Mouse (Mus musculus): ENCODE results near the gene Smu1. TPM values are rescaled to one million over a fixed set of nuclear protein-coding genes. Genes with fewer than 3 reads are reported as not detected.
"Not testable (repeated sequence)": the region's sequence is repeated elsewhere in the genome, so short reads cannot be mapped to it uniquely, and the experiment has no call there.

Gene Smu1
- 170 and 176 TPM in 2 replicates for polyA plus RNA-seq (2015; fragmentation: Nextera tagmentation; extraction: Ambion mirVana)

GRCm38 (mm10) chr4:40757780-40758420 is at the start of gene Smu1:
Smu1 (minus strand) TSS chr4:40757923.
- H3K4me1 ChIP-seq (ENCODE audit: insufficient read depth, low read length) = no peaks in the 10 kb centered on the region
- H3K27me3 ChIP-seq (ENCODE audit: insufficient read depth, low read length) = 0 out of 2 replicates have a peak, but pooled peaks cover 3% of the 10 kb centered on the region
- peak within 1 kb of the TSS; percentile 99 for H3K4me3 ChIP-seq (ENCODE audit: low read length)
- peak within 1 kb of the TSS; percentile 84 for H3K4me2 ChIP-seq (replicated peaks; ENCODE audit: low read depth, low read length)
- peak within 1 kb of the TSS; percentile 56; the same call in 1 of the 2 replicates for H3K27ac ChIP-seq (ENCODE audit: low read length)
- WGBS = under 1% methylated on average over 40 of the region's 40 CpGs
- peaks cover 19% of the 10 kb centered on the region for H3K36me3 ChIP-seq (ENCODE audit: insufficient read depth, low read length)
- ATAC-seq (ENCODE audit: low FRiP score, low TSS enrichment) = peak; percentile 97
- H3K9me3 ChIP-seq (ENCODE audit: low read length) = no peaks in the 10 kb centered on the region
- peak within 1 kb of the TSS; percentile 97 for H3K9ac ChIP-seq (replicated peaks; ENCODE audit: low read length)

DNA sequence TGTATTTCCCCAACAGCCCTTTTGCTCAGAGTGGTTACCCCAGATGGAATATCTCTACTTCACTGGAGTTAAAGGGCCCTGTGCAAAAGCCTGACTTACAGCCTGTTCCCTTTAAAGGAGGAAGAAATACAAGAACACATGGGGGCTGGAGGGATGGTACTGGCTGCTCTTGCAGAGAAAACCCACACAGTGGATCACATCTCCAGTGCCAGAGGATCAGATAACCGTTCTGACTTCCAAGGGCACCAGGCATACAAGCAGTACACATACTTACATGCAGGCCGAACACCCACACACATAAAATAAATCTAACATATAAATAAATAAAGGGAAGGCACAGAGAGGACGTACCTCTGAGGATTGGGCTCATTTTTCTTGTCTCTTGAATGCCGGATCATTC is 49.7 kb upstream of the Smu1 start:
- Histone ChIP-seq H3K9me3 (ENCODE audit: low read length) (no peaks in the 10 kb centered on the region), H3K27me3 (ENCODE audit: insufficient read depth, low read length) (no peaks in the 10 kb centered on the region), H3K36me3 (ENCODE audit: insufficient read depth, low read length) (peaks cover 40% of the 10 kb centered on the region), H3K9ac (replicated peaks; ENCODE audit: low read length) (no peak overlapping the region), H3K4me1 (ENCODE audit: insufficient read depth, low read length) (no peaks in the 10 kb centered on the region), H3K27ac (ENCODE audit: low read length) (no peak overlapping the region), H3K4me3 (ENCODE audit: low read length) (no peak overlapping the region), H3K4me2 (replicated peaks; ENCODE audit: low read depth, low read length) (no peak overlapping the region)
- 51% methylated on average over 4 of the region's 4 CpGs for WGBS
- ATAC-seq (ENCODE audit: low FRiP score, low TSS enrichment) = no peak

DNA sequence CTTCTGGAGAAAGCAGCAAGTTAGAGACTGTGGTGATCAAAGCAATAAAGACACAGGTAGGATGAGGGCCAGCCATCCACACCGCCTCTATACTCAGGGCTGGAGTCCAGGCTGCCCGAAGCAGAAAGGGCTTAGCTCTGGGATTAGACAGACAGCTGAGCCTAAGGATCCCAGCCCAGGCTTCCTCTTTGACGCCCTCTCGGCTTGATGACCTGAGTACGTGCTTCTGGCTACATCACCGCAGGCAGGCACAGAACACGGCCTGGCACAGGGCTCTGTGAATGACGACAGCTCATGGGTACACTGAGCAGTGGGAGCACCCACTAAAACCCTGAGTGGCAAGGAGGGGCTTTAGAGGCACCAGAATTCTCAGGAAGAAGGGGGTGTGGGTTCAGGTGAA is 47.7 kb upstream of the Smu1 start:
- H3K36me3 ChIP-seq (ENCODE audit: insufficient read depth, low read length) = peaks cover 30% of the 10 kb centered on the region
- no peaks in the 10 kb centered on the region for H3K9me3 ChIP-seq (ENCODE audit: low read length)
- WGBS = 90% methylated on average over 8 of the region's 8 CpGs
- H3K27ac ChIP-seq (ENCODE audit: low read length) = no peak overlapping the region
- H3K9ac ChIP-seq (replicated peaks; ENCODE audit: low read length) = no peak overlapping the region
- H3K27me3 ChIP-seq (ENCODE audit: insufficient read depth, low read length) = no peaks in the 10 kb centered on the region
- no peaks in the 10 kb centered on the region for H3K4me1 ChIP-seq (ENCODE audit: insufficient read depth, low read length)
- no peak overlapping the region for H3K4me2 ChIP-seq (replicated peaks; ENCODE audit: low read depth, low read length)
- no peak overlapping the region for H3K4me3 ChIP-seq (ENCODE audit: low read length)
- ATAC-seq (ENCODE audit: low FRiP score, low TSS enrichment) = no peak

DNA sequence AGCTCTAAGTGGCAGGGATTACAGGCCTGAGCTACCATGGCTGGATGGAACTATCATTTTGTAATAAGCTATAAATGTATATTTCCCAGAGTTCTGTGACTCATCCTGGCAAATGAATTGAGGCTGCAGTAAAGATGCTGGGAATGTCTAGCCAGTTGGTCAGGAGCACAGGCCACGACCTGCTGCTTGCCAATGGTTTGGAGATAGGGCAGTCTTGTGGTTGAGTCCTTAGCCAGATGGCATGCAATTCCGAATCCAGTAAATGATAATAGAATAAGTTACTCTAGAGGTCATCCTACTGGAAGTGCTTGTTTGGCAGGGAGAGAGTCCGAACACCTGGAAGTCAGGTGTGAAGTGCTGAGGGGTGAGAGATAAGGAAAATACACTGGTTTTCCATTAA is 45.1 kb upstream of the Smu1 start:
- H3K9ac ChIP-seq (replicated peaks; ENCODE audit: low read length) = no peak overlapping the region
- no peaks in the 10 kb centered on the region for H3K27me3 ChIP-seq (ENCODE audit: insufficient read depth, low read length)
- no peak overlapping the region for H3K27ac ChIP-seq (ENCODE audit: low read length)
- no peaks in the 10 kb centered on the region for H3K9me3 ChIP-seq (ENCODE audit: low read length)
- 91% methylated on average over 3 of the region's 3 CpGs for WGBS
- H3K4me2 ChIP-seq (replicated peaks; ENCODE audit: low read depth, low read length) = no peak overlapping the region
- peaks cover 25% of the 10 kb centered on the region for H3K36me3 ChIP-seq (ENCODE audit: insufficient read depth, low read length)
- no peaks in the 10 kb centered on the region for H3K4me1 ChIP-seq (ENCODE audit: insufficient read depth, low read length)
- H3K4me3 ChIP-seq (ENCODE audit: low read length) = no peak overlapping the region
- ATAC-seq (ENCODE audit: low FRiP score, low TSS enrichment) = no peak

DNA sequence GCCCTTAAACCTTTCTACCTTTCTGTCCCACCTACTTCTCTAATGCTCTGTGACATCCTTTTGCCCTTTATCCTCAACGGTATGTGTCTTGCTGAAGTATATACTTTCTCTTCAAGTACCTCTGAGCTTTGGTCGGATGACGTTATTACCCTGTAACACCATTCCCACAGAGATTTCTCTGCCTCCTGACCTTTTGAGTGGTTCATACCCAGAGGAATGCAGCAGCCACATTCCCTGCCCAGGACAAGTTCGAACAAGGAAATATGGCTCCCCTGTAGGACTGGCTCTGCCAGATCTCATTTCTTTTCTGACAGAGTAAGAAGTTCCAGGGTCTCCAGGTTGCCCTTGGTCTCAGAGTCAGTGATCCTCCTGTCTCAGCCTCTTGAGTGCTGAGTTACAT is 44.2 kb upstream of the Smu1 start:
- Histone ChIP-seq H3K4me2 (replicated peaks; ENCODE audit: low read depth, low read length) (no peak overlapping the region), H3K36me3 (ENCODE audit: insufficient read depth, low read length) (peaks cover 20% of the 10 kb centered on the region), H3K4me1 (ENCODE audit: insufficient read depth, low read length) (no peaks in the 10 kb centered on the region), H3K27me3 (ENCODE audit: insufficient read depth, low read length) (no peaks in the 10 kb centered on the region), H3K9ac (replicated peaks; ENCODE audit: low read length) (no peak overlapping the region), H3K27ac (ENCODE audit: low read length) (no peak overlapping the region), H3K4me3 (ENCODE audit: low read length) (no peak overlapping the region), H3K9me3 (ENCODE audit: low read length) (no peaks in the 10 kb centered on the region)
- 77% methylated on average over 4 of the region's 4 CpGs for WGBS
- no peak for ATAC-seq (ENCODE audit: low FRiP score, low TSS enrichment)

- Histone ChIP-seq H3K4me1 (ENCODE audit: insufficient read depth, low read length) (no peaks in the 10 kb centered on the region), H3K27ac (ENCODE audit: low read length) (no peak overlapping the region), H3K27me3 (ENCODE audit: insufficient read depth, low read length) (no peaks in the 10 kb centered on the region), H3K9ac (replicated peaks; ENCODE audit: low read length) (no peak overlapping the region), H3K4me2 (replicated peaks; ENCODE audit: low read depth, low read length) (no peak overlapping the region), H3K4me3 (ENCODE audit: low read length) (no peak overlapping the region), H3K9me3 (ENCODE audit: low read length) (no peaks in the 10 kb centered on the region), H3K36me3 (ENCODE audit: insufficient read depth, low read length) (peaks cover 11% of the 10 kb centered on the region; the same call in 1 of the 2 replicates)
- no peak for ATAC-seq (ENCODE audit: low FRiP score, low TSS enrichment)
- 82% methylated on average over 3 of the region's 3 CpGs for WGBS
Observed at GRCm38 (mm10) chr4:40800873-40801272, 43.1 kb upstream of the Smu1 start.

DNA sequence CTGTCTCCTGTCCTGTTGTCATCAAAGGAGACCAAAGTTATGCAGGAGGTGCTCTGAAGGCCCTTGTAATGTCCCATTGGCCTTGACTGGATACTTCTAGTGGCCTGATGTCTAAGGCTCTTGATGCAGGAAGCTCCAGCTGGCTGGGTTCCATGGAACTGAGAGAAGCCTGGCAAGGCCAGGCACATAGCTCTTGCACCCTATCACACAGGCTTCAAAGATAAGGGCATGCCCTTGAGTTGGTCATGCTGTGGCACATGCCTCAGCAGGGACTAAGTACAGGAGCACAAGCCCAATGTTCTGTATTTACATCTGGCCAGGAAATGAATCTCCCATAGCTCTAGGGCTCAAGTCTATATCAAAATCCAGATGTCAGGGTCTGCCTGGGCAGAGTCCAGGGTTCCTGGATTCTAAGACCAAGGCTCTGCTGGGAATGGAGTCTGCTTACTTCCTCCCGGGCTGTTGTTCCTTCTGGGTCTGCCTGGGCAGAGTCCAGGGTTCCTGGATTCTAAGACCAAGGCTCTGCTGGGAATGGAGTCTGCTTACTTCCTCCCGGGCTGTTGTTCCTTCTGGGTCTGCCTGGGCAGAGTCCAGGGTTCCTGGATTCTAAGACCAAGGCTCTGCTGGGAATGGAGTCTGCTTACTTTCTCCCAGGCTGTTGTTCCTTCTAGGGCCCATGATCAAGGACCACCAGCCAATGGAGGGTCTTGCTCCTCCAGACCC is 41.3 kb upstream of the Smu1 start:
- ATAC-seq (ENCODE audit: low FRiP score, low TSS enrichment); H3K9me3 ChIP-seq (ENCODE audit: low read length); H3K27me3 ChIP-seq (ENCODE audit: insufficient read depth, low read length); H3K4me3 ChIP-seq (ENCODE audit: low read length); H3K9ac ChIP-seq (replicated peaks; ENCODE audit: low read length); H3K4me1 ChIP-seq (ENCODE audit: insufficient read depth, low read length); H3K36me3 ChIP-seq (ENCODE audit: insufficient read depth, low read length); H3K27ac ChIP-seq (ENCODE audit: low read length); H3K4me2 ChIP-seq (replicated peaks; ENCODE audit: low read depth, low read length): not testable (repeated sequence)
- 60% methylated on average over 1 of the region's 2 CpGs for WGBS

- whole genome bisulfite sequencing = 82% methylated on average over 3 of the region's 3 CpGs
- no peak overlapping the region for H3K9ac ChIP-seq (replicated peaks; ENCODE audit: low read length)
- peaks cover 3% of the 10 kb centered on the region; the same call in 1 of the 2 replicates for H3K9me3 ChIP-seq (ENCODE audit: low read length)
- H3K4me2 ChIP-seq (replicated peaks; ENCODE audit: low read depth, low read length) = no peak overlapping the region
- no peaks in the 10 kb centered on the region for H3K27me3 ChIP-seq (ENCODE audit: insufficient read depth, low read length)
- no peaks in the 10 kb centered on the region for H3K4me1 ChIP-seq (ENCODE audit: insufficient read depth, low read length)
- 0 out of 2 replicates have a peak, but pooled peaks cover 4% of the 10 kb centered on the region for H3K36me3 ChIP-seq (ENCODE audit: insufficient read depth, low read length)
- H3K4me3 ChIP-seq (ENCODE audit: low read length) = no peak overlapping the region
- ATAC-seq (ENCODE audit: low FRiP score, low TSS enrichment) = no peak
- H3K27ac ChIP-seq (ENCODE audit: low read length) = no peak overlapping the region
Observed at GRCm38 (mm10) chr4:40795761-40796160, 38.0 kb upstream of the Smu1 start.

DNA sequence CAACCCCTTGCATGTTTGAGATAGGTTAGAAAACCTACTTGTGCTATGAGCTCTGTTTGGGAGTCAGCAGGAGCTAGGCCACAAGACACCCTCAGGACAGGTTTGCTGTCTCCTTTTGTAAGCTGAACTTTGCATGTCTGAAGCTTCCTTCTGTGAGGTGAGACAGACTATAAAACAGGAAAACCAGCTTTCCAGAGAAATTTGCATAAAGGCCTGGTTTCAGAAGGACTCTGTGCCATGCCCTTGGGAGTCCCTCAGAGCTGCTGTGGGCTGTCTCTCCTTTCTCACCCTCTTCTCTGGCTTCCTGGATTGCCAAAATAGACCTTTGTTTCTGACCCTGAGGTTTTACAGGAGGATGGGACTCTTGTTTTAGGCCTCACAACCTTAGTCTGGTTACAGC is 36.6 kb upstream of the Smu1 start:
- no peak overlapping the region for H3K4me2 ChIP-seq (replicated peaks; ENCODE audit: low read depth, low read length)
- peaks cover 3% of the 10 kb centered on the region; the same call in 1 of the 2 replicates for H3K9me3 ChIP-seq (ENCODE audit: low read length)
- no peaks in the 10 kb centered on the region for H3K4me1 ChIP-seq (ENCODE audit: insufficient read depth, low read length)
- H3K27ac ChIP-seq (ENCODE audit: low read length) = no peak overlapping the region
- no peak overlapping the region for H3K4me3 ChIP-seq (ENCODE audit: low read length)
- no peak overlapping the region for H3K9ac ChIP-seq (replicated peaks; ENCODE audit: low read length)
- 0 out of 2 replicates have a peak, but pooled peaks cover 4% of the 10 kb centered on the region for H3K36me3 ChIP-seq (ENCODE audit: insufficient read depth, low read length)
- no peak for ATAC-seq (ENCODE audit: low FRiP score, low TSS enrichment)
- H3K27me3 ChIP-seq (ENCODE audit: insufficient read depth, low read length) = no peaks in the 10 kb centered on the region

DNA sequence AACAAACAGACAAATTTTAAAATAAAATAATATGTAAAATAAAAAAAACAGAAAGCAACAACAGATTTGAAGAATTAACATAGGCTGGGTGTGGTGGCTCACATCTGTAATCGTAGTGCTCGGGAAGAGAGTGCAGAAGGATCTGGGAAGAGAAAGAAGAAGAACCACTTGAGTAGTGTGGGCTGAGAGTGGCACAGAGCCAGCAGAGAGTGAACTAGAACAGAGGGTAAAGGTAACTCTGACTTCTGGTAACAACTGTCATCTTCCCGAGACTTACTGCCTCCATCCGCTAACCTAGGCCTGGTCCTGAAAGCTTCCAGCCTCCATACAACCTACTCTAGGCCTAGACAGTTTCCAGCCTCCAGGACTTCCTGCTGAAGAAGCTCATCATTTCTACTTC is 33.5 kb upstream of the Smu1 start:
- no peak overlapping the region for H3K9ac ChIP-seq (replicated peaks; ENCODE audit: low read length)
- no peak overlapping the region for H3K27ac ChIP-seq (ENCODE audit: low read length)
- no peak for ATAC-seq (ENCODE audit: low FRiP score, low TSS enrichment)
- H3K27me3 ChIP-seq (ENCODE audit: insufficient read depth, low read length) = no peaks in the 10 kb centered on the region
- no peaks in the 10 kb centered on the region for H3K4me1 ChIP-seq (ENCODE audit: insufficient read depth, low read length)
- no peaks in the 10 kb centered on the region for H3K36me3 ChIP-seq (ENCODE audit: insufficient read depth, low read length)
- H3K4me2 ChIP-seq (replicated peaks; ENCODE audit: low read depth, low read length) = no peak overlapping the region
- 85% methylated on average over 4 of the region's 4 CpGs for WGBS
- H3K9me3 ChIP-seq (ENCODE audit: low read length) = peaks cover 3% of the 10 kb centered on the region; the same call in 1 of the 2 replicates
- H3K4me3 ChIP-seq (ENCODE audit: low read length) = no peak overlapping the region

Data from kidney, embryonic 16.5 days (tissue).